Mouse (Mus musculus): ENCODE data around the gene Rpl36a-ps1. TPM values are rescaled to one million over a fixed set of nuclear protein-coding genes. Genes with fewer than 3 reads are reported as not detected.
"Not testable (repeated sequence)": the region's sequence is repeated elsewhere in the genome, so short reads cannot be mapped to it uniquely, and the experiment has no call there.

Gene Rpl36a-ps1
- under 1 TPM in 1 of 2 experiments, not detected in 1; 0.71 TPM for total RNA-seq (2021)

DNA sequence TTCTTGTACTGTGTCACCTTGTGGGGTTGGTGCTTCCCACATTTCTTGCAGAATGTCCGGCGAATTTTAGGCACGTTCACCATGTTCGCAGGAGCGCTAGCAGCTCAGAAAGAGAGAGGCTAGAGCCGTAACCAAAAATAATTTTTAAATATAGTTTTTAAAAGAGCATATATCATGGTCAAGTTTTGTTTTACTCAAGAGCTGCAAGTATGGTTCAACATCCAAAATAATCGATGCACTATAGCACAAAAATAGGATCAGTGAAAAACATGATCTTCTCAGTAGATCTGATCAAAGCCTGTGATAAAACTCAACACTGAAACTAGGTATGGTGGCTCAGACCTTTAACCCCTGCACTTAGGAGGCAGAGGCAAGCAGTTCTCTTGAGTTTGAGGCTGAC is at the start of gene Rpl36a-ps1:
Gene Rpl36a-ps1 (minus strand): TSS at position 101 of the 400 bp plus-strand sequence.
- no peak for DNase-seq (ENCODE audit: extremely low spot score in 1 of 2, low spot score in 1 of 2)

DNA sequence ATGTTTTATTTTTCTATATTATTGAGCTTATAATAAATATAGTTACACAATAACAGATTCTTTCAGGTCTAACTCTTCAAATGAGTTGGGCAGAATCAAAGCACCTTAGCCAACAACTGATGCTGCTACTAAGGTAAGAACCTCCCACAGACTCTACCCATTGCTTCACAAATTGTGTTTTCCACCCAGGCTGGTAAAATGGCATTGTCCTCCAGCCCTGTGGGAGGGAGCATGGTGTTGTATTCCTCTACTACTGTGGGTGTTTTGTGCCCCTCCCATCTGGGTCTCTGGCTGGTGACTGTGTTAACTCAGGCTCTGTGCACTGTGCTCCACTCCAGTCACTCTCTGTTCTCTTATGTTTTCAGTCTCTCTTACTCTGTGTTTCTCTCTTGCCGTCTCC is 49.4 kb upstream of the Rpl36a-ps1 start:
- DNase-seq (ENCODE audit: extremely low spot score in 1 of 2, low spot score in 1 of 2): no peak

DNA sequence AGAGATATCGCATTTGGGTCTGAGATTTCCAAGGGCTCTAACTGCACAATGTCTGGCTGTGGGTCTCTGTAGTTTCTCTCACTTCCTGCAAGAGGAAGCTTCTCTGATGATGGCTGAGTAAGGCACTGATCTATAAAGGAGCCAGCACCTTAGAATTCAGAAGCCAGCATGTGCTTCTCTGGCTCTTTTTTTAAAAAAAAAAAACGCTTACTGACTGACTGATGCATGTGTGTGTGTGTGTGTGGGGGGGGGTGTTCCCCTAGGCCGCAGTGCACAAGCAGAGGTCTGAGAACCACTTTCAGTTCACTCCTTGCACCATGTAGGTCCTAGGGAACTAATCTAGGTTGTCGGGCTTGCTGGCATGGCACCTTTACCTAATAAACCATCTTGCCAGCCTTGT is 47.3 kb upstream of the Rpl36a-ps1 start:
- DNase-seq (ENCODE audit: extremely low spot score in 1 of 2, low spot score in 1 of 2): no peak

DNA sequence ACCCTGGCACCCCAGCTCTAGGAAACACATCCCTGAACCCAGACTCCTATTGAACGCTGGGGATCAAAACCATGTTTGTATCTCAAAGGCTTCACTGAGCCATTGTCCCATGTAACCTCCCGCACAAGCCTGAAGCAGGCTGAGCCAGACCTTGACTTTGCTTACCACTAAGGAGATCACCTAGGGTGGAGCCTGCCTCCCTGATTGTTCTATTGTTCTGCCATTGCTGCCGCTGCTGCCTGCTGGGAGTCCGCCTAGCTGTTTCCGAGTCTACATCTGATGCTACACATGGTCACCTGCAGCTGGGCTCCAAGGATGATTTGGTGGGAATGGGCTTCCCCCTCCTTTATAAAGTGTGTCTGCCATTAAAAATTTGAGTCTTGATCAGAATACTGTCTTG is 45.2 kb upstream of the Rpl36a-ps1 start:
- DNase-seq (ENCODE audit: extremely low spot score in 1 of 2, low spot score in 1 of 2): not testable (repeated sequence)

DNA sequence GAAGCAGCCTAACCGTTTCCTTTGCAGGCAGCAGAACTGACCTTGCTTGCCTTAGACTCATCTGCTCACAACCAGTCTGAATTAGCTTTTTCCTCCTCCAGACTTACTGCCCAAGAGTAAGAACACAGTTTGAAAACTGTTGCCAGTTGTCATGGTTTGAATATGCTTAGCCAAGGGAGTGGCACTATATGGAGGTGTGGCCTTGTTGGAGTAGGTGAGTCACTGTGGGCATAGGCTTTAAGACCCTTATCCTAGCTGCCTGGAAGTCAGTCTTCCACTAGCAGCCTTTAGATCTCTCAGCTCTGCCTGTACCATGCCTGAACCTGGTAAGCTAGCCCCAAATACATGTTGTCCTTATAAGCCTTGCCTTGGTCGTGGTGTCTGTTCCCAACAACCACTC is 43.6 kb upstream of the Rpl36a-ps1 start:
- no peak for DNase-seq (ENCODE audit: extremely low spot score in 1 of 2, low spot score in 1 of 2)

DNA sequence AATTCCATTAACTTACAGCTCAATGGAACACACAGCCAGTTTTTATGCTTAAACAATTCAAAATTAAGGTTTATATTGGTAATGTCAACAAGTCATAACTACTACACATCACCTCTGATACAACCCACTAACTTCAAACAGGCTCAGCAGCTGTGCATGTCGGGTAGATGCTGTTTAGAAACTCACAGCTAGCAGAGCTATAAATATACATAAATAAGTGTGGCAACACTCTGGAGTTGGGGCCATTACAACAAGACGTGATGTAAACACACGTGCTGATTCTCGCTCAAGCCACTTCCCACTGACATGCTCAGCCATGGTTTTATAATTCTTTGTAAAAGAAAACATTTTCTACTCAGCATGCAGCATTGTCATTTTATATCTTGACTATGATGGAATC is 41.9 kb upstream of the Rpl36a-ps1 start:
- no peak for DNase-seq (ENCODE audit: extremely low spot score in 1 of 2, low spot score in 1 of 2)

DNA sequence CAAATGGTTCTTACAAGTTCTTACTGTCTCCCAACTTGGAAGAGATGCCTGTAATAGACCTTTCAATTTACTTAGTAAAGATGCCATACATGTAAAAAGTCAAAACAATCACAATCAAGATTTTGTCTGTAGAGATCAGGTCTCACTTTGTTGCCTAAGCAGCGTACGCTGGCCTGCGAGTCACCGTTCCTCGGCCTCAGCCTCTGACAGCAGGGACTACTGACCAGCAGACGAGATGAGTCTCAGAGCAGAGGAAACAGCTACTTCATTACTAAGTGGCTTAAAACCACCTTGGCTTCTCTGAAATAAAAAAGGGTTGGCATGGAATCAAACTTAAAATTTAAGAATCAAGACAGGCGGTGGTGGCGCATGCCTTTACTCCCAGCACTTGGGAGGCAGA is 40.7 kb upstream of the Rpl36a-ps1 start:
- DNase-seq (ENCODE audit: extremely low spot score in 1 of 2, low spot score in 1 of 2): not testable (repeated sequence)

DNA sequence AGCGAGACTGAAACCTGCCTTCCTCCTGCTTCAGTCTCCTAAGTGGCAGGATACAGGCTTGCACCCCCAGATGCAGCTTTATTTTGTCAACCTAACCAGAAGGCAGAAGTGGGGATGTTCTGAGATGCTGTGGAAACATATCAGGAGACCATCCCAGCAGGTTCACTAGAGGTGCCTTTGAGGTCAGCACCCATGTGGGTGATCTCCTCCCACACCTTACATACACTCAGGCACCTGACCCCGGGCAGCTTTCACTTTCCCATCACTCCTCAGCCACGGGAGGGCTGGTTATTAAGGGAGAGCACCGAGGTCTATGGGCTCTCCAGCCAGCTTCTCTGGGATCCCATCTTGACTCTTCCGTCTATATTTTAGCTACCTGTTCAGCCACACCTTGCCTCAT is 38.5 kb upstream of the Rpl36a-ps1 start:
- DNase-seq (ENCODE audit: extremely low spot score in 1 of 2, low spot score in 1 of 2): no peak

DNA sequence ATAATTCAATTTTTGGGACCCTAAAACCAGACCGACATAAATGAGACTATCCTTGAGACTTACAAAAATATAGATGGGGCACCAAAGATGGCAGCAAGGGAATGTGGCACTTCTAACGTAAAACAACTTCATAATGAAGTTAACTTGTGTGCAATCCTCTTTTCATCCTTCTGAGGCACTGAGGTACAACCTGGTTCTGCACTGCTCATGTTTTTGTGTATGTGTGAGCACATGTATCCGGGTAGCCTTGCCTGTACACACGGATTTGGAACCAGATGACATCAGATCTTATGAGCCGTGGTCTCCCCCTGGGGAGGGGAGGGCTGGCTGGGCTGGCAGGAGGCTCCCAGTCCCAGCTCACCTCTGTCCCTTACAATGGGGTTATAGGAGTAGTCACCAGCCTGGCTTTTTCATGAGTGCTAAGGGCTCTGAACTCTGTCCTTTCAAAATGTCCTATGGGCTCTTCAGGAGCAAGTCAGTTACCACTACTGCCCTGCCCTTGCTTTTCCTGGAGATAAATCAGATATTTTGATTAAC is 37.3 kb upstream of the Rpl36a-ps1 start:
- DNase-seq (ENCODE audit: extremely low spot score in 1 of 2, low spot score in 1 of 2): no peak

DNA sequence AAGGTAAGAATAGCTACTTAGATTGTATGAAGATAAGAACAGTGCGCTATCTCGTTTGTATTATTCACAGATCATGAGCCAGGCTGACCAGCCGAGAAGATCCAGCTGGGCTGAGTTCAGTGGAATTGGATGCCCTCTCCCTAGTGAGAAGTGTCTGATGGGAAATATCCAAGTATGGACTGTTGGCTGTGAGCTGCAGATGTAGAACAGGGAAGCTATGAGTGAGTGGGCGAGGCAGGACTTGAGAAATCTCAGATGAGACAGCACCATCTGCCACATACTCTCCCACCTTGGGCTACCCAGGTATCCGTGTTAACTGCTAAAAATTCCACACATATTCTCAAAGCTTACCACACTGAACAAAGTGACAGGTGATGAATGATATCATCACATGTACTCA is 35.9 kb upstream of the Rpl36a-ps1 start:
- DNase-seq (ENCODE audit: extremely low spot score in 1 of 2, low spot score in 1 of 2): no peak

DNA sequence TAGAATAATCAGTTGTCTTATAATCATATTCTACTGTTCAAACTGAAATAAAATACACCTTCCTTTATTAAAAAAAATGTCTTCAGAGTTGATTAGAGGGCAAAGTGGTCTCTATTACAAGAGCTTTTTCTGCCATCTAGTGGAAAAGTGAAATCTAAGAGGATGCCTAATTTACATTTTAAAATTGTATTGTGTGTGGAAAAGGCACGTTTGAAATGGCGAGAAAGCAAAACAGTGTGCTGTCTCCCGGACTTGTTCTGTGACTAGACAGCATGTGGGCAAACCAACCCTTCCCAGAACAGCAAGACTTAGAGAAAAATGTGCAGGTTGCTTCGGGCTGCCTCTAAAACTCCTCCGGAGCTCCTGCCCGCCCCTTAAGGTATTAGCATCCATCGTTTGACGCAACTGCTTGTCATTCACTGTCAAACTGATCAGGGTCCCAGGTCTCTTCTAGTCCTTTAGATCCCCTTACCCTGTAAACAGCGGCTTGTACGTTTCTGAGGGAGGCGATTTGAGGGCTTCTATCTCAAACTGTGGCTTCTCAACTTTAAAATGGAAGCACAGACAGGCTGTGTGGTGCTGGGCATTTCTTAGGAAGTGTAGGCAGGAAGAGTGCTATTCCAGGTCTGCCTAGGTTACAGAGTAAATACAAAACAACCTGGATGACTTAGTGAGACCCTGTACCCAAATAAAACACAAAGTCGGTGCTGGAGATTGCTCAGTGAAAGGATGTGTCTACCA is 28.4 kb upstream of the Rpl36a-ps1 start:
- DNase-seq (ENCODE audit: extremely low spot score in 1 of 2, low spot score in 1 of 2): no peak

DNA sequence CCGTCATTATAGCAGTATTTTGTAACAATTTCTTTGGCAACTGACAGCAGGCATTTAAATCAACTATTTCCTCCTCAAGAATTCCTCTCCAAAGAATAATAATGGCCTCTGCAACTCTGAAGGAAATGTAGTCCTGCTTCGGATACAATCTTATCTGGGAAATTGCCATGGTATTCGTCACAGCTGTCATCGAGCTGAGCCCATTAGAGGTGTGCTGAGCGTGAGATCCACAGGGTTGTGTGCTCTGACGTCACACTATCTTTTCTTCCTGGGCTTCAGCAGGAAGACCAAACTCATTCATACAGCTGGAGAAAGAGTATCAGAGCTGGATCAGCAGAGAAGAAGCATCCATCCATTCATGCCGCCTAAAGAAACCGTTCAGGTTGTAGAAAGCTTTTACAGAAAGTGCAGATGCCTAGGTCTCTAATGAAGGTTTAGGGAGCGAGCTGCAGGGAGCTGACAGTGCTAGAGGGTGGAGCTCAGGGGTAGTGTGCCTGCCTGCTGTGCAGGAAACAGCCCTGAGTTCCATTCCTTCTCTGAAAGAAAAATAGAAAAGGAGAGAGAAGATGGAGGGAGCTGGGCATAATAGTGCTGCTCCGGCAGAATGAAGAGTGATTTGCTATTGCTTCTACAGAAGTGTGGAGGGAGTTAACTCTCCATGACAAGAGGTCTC is 25.2 kb upstream of the Rpl36a-ps1 start:
- no peak for DNase-seq (ENCODE audit: extremely low spot score in 1 of 2, low spot score in 1 of 2)

DNA sequence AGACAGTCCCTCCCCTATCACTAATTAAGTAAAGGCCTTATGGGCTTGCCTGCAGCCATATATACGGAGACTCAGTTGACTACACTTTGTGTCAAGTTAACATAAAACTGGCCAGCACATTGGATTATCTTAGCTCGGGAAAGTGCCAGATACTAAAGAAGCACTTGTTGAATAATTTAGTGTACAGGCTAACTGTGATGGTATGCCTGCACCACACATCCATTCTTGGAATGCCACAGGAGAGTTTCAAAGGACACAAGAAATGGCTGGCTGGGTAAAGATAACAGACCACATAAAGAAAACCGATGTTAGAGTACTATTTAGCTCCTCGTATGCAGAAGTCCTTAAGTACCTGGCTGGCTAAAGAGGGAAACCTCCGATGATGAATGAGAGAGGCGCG is 24.6 kb upstream of the Rpl36a-ps1 start:
- DNase-seq (ENCODE audit: extremely low spot score in 1 of 2, low spot score in 1 of 2): no peak

DNA sequence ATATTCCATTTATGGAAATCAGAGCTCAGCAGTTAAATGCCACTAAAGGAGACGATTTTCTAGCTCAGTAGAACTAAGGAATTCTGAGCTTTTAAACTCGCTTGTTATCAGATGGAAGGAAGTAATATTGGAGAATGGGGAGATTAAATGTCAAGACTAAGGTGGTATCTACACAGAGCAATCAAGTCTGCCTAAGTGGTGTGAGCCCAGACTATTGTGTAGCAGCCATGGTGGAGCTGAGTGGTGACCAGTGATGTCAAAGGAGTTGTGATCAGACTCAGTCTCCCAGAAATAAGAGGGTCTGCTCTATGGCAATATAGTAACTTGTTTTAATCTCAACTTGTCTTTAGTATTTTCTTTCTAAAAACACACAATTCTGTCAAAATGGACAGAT is 16.8 kb upstream of the Rpl36a-ps1 start:
- DNase-seq (ENCODE audit: extremely low spot score in 1 of 2, low spot score in 1 of 2): no peak

DNA sequence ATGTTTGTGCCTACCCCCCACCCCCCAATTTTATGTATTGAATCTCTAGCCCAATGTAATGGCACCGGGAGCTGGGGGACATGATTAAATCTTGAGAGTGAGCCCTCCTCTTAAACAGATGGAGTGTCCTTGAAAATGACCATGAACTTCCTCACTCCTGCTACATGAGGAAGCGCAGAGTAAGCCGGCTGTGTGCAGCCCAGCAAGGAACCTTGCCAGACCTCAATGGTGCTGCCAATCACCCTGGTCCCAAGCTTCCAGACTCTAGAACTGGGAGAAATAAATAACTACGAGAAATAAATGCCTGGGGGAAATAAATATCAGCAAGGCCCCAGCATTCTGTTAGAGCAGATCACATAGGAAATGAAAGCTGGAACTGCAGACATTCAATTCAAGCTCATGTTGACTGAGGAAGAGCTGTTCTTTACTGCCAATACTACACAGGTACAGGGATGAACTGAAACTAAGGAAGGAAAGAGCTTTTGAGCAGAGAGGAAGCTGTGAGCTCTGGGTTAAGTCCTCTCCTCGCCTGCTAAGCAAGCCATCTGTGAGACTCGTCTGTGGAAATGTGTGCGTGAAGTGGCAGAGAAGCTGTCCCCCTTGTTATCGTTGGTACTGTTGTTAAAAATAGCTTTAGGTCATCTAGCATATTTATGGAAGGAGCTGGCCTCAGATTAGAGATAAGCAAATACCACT is 16.3 kb upstream of the Rpl36a-ps1 start:
- no peak for DNase-seq (ENCODE audit: extremely low spot score in 1 of 2, low spot score in 1 of 2)

DNA sequence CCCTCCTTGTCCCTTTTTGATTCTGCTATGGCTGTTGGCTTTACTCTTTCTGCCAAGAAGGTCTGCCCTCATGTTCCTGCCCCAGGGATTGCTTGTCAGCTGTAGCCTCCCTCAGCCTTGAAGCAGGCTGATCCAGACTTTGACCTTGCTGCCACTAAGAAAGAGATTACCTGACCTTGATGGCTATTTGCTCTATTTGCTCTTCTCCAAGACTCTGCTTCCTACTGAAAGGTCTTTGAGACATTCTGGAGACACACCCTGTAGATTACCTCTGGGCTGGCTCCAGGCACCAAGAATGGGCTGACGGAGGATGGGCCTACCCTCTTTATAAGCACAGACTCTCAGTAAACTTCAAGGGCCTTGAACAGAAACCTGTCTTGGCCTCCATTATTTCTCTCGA is 1.6 kb downstream of the Rpl36a-ps1 start:
- DNase-seq (ENCODE audit: extremely low spot score in 1 of 2, low spot score in 1 of 2): no peak

DNA sequence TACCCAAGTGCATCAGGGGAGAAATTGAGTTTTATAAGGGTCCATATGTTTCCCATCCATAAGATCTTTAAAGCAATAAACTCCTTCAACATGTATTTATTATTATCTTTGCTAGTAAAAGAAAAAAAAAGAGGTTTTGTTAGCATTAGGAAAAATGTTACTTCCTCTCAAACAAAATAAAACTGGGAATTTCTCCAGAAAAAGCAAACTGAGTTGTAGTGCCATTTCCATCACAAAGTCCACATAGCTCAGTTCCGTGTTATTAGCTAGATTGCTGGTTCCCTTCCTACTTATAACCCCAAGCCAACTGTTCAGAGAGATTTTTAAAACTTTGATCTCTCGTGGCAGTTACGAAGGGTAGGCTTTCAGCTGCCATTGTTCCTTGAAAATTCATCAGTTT is 3.5 kb downstream of the Rpl36a-ps1 start:
- DNase-seq (ENCODE audit: extremely low spot score in 1 of 2, low spot score in 1 of 2): no peak

DNA sequence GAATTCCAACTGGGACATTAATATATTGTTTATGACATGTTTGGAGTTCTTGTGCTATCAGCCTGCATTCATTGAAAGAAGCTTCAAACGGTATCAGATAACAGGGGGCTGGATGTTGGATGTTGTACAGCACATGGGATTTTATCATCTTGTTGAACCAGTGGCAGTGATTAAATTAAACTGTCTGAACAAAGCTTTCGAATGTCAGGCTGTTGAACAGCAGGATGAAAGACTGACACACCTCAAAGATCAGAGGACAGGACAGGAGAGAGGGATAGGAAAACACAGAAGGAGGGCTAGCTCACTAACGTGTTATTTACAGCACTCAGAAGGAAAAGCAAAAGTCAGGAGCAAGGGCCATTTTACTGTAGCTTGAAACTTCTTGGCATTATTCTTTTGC is 4.3 kb downstream of the Rpl36a-ps1 start:
- no peak for DNase-seq (ENCODE audit: extremely low spot score in 1 of 2, low spot score in 1 of 2)

DNA sequence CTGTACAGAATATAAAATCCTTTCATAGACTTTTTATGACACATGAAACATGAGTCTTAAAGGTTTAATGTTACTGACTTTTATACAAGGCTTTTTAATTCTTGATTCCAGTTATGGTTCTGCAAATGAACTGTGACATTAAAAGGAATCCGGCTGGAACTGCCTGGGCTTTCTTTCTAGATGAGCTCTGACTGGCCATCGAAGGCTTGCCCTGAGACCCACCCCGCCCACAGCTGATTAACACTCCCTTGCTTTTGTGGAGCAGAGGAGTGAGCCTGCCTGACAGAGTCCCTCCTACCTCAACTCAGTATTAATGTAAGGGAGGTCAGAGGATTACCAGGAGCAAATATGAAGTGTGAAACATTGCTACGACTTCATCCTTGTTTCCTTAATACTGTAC is 22.2 kb downstream of the Rpl36a-ps1 start:
- DNase-seq (ENCODE audit: extremely low spot score in 1 of 2, low spot score in 1 of 2): no peak

DNA sequence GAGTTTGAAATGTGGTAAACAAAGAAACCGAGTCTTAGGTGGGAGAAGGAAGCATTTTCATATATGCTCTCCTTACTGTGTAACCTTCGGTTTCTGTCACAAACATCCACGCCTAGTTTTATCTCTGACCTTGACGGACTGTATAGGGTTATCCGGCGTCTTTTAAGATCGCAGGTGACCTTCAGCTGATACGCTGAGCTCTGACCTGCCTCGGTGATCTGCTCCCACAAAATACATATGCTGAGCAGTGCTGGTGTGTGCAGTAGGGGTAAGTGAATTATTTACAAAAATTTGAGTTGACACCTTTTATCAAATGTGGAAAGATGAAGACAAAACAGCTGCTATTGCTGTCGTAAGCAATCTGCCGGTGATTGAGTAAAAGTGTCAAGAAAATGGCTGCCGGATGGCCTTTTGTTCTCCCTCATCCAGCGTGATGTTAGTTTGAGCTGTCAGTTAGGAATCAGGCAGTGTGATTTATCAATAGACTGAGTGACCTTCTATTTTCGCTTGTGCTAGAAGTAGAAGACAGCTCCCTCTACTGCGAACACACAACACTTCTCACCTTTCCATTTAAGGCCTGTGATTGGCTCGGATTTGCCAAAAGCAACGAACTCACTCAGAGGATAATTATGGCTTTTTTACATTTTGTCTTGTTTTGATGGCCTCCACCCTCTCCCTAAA is 35.0 kb downstream of the Rpl36a-ps1 start:
- DNase-seq (ENCODE audit: extremely low spot score in 1 of 2, low spot score in 1 of 2): no peak

DNA sequence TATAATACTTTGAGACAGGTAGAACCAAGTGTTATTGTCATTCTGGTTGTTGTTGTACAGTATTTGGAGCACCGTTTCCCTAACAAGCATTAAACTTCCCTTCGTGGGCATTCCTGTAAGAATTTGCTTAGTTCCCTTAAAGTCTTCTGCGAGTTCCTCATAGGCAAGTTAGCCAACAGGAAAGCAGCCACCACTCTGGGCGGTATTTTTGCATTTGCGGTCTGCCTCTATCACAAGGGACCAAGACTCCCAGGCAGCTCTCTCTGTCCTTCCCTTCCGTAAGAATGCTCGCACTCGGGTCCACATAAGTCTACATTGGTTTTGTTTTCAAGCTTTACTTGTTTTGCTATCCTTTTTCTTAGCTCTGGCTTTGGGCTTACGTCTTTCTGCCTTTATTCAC is 37.3 kb downstream of the Rpl36a-ps1 start:
- DNase-seq (ENCODE audit: extremely low spot score in 1 of 2, low spot score in 1 of 2): no peak

All from layer of hippocampus, postnatal 25 days (tissue).